Mouse (Mus musculus): ENCODE measurements at regions not wholly inside any gene's neighbourhood (a gene's known extent, or its start where the extent isn't known, plus 50 kb on each side); places are given as distances from the start of the nearest gene placed in this dataset.

- DNase-seq (ENCODE audit: low spot score), result no peak
These were observed 191.3 kb downstream of the Lrig3 start for GRCm38 (mm10) chr10:126157300-126157699.

GRCm38 (mm10) chr10:126165215-126165614, 199.2 kb downstream of the Lrig3 start:
- Histone ChIP-seq H3K9ac (ENCODE audit: low read length) (no peak overlapping the region), H3K36me3 (ENCODE audit: control insufficient read depth, insufficient read depth, low read length) (no peaks in the 10 kb centered on the region), H3K4me1 (ENCODE audit: control insufficient read depth, insufficient read depth, low read length) (peaks cover 5% of the 10 kb centered on the region; the same call in 1 of the 2 replicates), H3K9me3 (replicated peaks; ENCODE audit: control insufficient read depth, low read length) (no peaks in the 10 kb centered on the region), H3K27ac (ENCODE audit: low read depth, low read length) (no peak overlapping the region), H3K27me3 (replicated peaks; ENCODE audit: control insufficient read depth, insufficient read depth, low read length) (no peaks in the 10 kb centered on the region), H3K4me2 (ENCODE audit: low read length) (no peak overlapping the region), H3K4me3 (ENCODE audit: low read depth, low read length) (no peak overlapping the region)
- ATAC-seq (no peak), DNase-seq (ENCODE audit: low spot score) (no peak)
- WGBS, result 87% methylated on average over 5 of the region's 5 CpGs

More at GRCm38 (mm10) chr10:126157300-126157699, 191.3 kb downstream of the Lrig3 start:
- Histone ChIP-seq H3K27me3 (replicated peaks; ENCODE audit: control insufficient read depth, insufficient read depth, low read length) (no peaks in the 10 kb centered on the region), H3K36me3 (ENCODE audit: control insufficient read depth, insufficient read depth, low read length) (no peaks in the 10 kb centered on the region), H3K27ac (ENCODE audit: low read depth, low read length) (no peak overlapping the region), H3K4me1 (ENCODE audit: control insufficient read depth, insufficient read depth, low read length) (peaks cover 5% of the 10 kb centered on the region; the same call in 1 of the 2 replicates), H3K4me3 (ENCODE audit: low read depth, low read length) (no peak overlapping the region), H3K9ac (ENCODE audit: low read length) (no peak overlapping the region), H3K4me2 (ENCODE audit: low read length) (no peak overlapping the region), H3K9me3 (replicated peaks; ENCODE audit: control insufficient read depth, low read length) (no peaks in the 10 kb centered on the region)
- WGBS, result 84% methylated on average over 4 of the region's 4 CpGs
- ATAC-seq, result no peak

- Histone ChIP-seq H3K27ac (ENCODE audit: low read depth, low read length) (no peak overlapping the region), H3K4me2 (ENCODE audit: low read length) (no peak overlapping the region), H3K36me3 (ENCODE audit: control insufficient read depth, insufficient read depth, low read length) (no peaks in the 10 kb centered on the region), H3K4me3 (ENCODE audit: low read depth, low read length) (no peak overlapping the region), H3K9ac (ENCODE audit: low read length) (no peak overlapping the region), H3K9me3 (replicated peaks; ENCODE audit: control insufficient read depth, low read length) (no peaks in the 10 kb centered on the region), H3K27me3 (replicated peaks; ENCODE audit: control insufficient read depth, insufficient read depth, low read length) (no peaks in the 10 kb centered on the region), H3K4me1 (ENCODE audit: control insufficient read depth, insufficient read depth, low read length) (no peaks in the 10 kb centered on the region)
- DNase-seq (ENCODE audit: low spot score) (no peak), ATAC-seq (no peak)
- 92% methylated on average over 25 of the region's 25 CpGs for WGBS
These were observed 203.3 kb downstream of the Lrig3 start for GRCm38 (mm10) chr10:126169095-126169873.

- H3K4me2 ChIP-seq (ENCODE audit: low read length), result no peak overlapping the region
- no peaks in the 10 kb centered on the region for H3K36me3 ChIP-seq (ENCODE audit: control insufficient read depth, insufficient read depth, low read length)
- no peak overlapping the region for H3K27ac ChIP-seq (ENCODE audit: low read depth, low read length)
- no peaks in the 10 kb centered on the region for H3K27me3 ChIP-seq (replicated peaks; ENCODE audit: control insufficient read depth, insufficient read depth, low read length)
- H3K9me3 ChIP-seq (replicated peaks; ENCODE audit: control insufficient read depth, low read length), result no peaks in the 10 kb centered on the region
- DNase-seq (ENCODE audit: low spot score), result no peak
- H3K4me3 ChIP-seq (ENCODE audit: low read depth, low read length), result no peak overlapping the region
- no peaks in the 10 kb centered on the region for H3K4me1 ChIP-seq (ENCODE audit: control insufficient read depth, insufficient read depth, low read length)
- ATAC-seq, result no peak
- no peak overlapping the region for H3K9ac ChIP-seq (ENCODE audit: low read length)
- WGBS, result 68% methylated on average over 5 of the region's 5 CpGs
These were observed 203.9 kb downstream of the Lrig3 start for GRCm38 (mm10) chr10:126169874-126170163.

DNA sequence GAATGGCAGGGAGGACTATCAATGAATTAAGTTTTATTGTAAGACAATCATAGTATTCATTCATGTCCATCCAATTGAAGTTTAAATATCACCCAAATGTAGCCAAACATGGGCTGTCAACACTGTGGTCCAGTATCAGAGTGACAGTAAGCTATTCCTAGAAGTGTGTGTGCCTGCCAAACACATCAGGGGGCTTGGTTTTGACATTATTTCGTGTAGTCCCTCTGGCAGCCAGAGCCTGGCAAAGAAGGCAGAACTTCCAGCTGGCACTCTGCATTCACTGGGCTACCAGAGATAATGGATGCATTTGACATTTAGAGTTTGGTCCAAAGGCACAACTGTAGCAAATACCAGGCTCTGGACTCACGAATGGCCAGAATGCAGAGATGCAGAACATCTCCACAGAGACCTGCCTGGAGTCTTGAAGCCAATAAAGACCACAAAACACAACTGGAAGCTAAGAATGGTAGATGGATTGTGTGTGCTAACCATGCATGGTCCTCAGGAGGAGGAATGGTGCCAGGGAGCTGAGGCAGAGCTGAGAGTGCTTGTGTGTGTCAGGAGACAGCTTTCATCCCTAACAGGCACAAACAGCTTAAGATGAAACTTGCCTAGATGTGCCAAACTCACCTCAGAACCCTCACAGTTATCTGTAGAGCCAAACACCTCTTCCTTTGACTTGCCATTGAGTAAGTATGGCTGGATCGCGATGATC, 210.9 kb downstream of the Lrig3 start:
- Histone ChIP-seq H3K36me3 (ENCODE audit: control insufficient read depth, insufficient read depth, low read length) (no peaks in the 10 kb centered on the region), H3K27me3 (replicated peaks; ENCODE audit: control insufficient read depth, insufficient read depth, low read length) (no peaks in the 10 kb centered on the region), H3K9me3 (replicated peaks; ENCODE audit: control insufficient read depth, low read length) (no peaks in the 10 kb centered on the region), H3K4me3 (ENCODE audit: low read depth, low read length) (no peak overlapping the region), H3K4me2 (ENCODE audit: low read length) (no peak overlapping the region), H3K9ac (ENCODE audit: low read length) (no peak overlapping the region), H3K27ac (ENCODE audit: low read depth, low read length) (no peak overlapping the region), H3K4me1 (ENCODE audit: control insufficient read depth, insufficient read depth, low read length) (no peaks in the 10 kb centered on the region)
- WGBS, result 88% methylated on average over 4 of the region's 4 CpGs
- no peak for ATAC-seq
- no peak for DNase-seq (ENCODE audit: low spot score)

- H3K4me3 ChIP-seq (ENCODE audit: low read depth, low read length), result no peak overlapping the region
- no peaks in the 10 kb centered on the region for H3K4me1 ChIP-seq (ENCODE audit: control insufficient read depth, insufficient read depth, low read length)
- DNase-seq (ENCODE audit: low spot score), result no peak
- ATAC-seq, result no peak
- no peak overlapping the region for H3K27ac ChIP-seq (ENCODE audit: low read depth, low read length)
- H3K36me3 ChIP-seq (ENCODE audit: control insufficient read depth, insufficient read depth, low read length), result no peaks in the 10 kb centered on the region
- H3K9ac ChIP-seq (ENCODE audit: low read length), result no peak overlapping the region
- H3K4me2 ChIP-seq (ENCODE audit: low read length), result no peak overlapping the region
- H3K9me3 ChIP-seq (replicated peaks; ENCODE audit: control insufficient read depth, low read length), result no peaks in the 10 kb centered on the region; the same call in 1 of the 2 replicates
- WGBS, result 84% methylated on average over 2 of the region's 2 CpGs
- H3K27me3 ChIP-seq (replicated peaks; ENCODE audit: control insufficient read depth, insufficient read depth, low read length), result no peaks in the 10 kb centered on the region
These were observed 216.4 kb downstream of the Lrig3 start for GRCm38 (mm10) chr10:126182386-126182785.

DNA sequence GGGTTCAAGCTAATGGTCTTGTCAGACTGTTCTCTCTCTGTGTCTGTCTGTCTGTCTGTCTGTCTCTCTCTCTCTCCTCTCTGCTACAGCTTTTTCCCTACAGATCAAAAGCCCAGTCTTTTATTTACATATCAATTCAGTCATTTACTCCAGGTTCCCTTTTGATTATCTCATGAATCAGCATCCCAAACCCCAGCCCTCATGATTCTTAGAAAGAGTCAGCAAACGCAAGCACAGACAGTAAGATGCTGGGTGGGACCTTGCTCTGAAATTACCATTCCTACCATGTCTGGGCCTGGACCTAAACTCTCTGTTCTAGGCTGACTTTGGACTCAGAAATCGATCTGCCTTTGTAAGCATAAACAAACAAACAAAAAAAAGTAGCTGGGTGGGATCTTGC, 218.0 kb downstream of the Lrig3 start:
- DNase-seq (ENCODE audit: low spot score), result no peak
- ATAC-seq, result no peak
- Histone ChIP-seq H3K4me2 (ENCODE audit: low read length) (no peak overlapping the region), H3K36me3 (ENCODE audit: control insufficient read depth, insufficient read depth, low read length) (no peaks in the 10 kb centered on the region), H3K9me3 (replicated peaks; ENCODE audit: control insufficient read depth, low read length) (no peaks in the 10 kb centered on the region; the same call in 1 of the 2 replicates), H3K4me3 (ENCODE audit: low read depth, low read length) (no peak overlapping the region), H3K4me1 (ENCODE audit: control insufficient read depth, insufficient read depth, low read length) (no peaks in the 10 kb centered on the region), H3K27me3 (replicated peaks; ENCODE audit: control insufficient read depth, insufficient read depth, low read length) (no peaks in the 10 kb centered on the region), H3K27ac (ENCODE audit: low read depth, low read length) (no peak overlapping the region), H3K9ac (ENCODE audit: low read length) (no peak overlapping the region)
- WGBS, result 78% methylated on average over 2 of the region's 2 CpGs

GRCm38 (mm10) chr10:126185410-126185809, 219.4 kb downstream of the Lrig3 start:
- H3K36me3 ChIP-seq (ENCODE audit: control insufficient read depth, insufficient read depth, low read length), result no peaks in the 10 kb centered on the region
- H3K27me3 ChIP-seq (replicated peaks; ENCODE audit: control insufficient read depth, insufficient read depth, low read length), result no peaks in the 10 kb centered on the region
- H3K27ac ChIP-seq (ENCODE audit: low read depth, low read length), result no peak overlapping the region
- ATAC-seq (no peak), DNase-seq (ENCODE audit: low spot score) (no peak)
- no peak overlapping the region for H3K9ac ChIP-seq (ENCODE audit: low read length)
- H3K4me3 ChIP-seq (ENCODE audit: low read depth, low read length), result no peak overlapping the region
- H3K4me1 ChIP-seq (ENCODE audit: control insufficient read depth, insufficient read depth, low read length), result no peaks in the 10 kb centered on the region
- WGBS, result 83% methylated on average over 5 of the region's 5 CpGs
- H3K4me2 ChIP-seq (ENCODE audit: low read length), result no peak overlapping the region
- no peaks in the 10 kb centered on the region; the same call in 1 of the 2 replicates for H3K9me3 ChIP-seq (replicated peaks; ENCODE audit: control insufficient read depth, low read length)

- no peaks in the 10 kb centered on the region for H3K36me3 ChIP-seq (ENCODE audit: control insufficient read depth, insufficient read depth, low read length)
- no peak overlapping the region for H3K4me3 ChIP-seq (ENCODE audit: low read depth, low read length)
- H3K9ac ChIP-seq (ENCODE audit: low read length), result no peak overlapping the region
- no peaks in the 10 kb centered on the region for H3K27me3 ChIP-seq (replicated peaks; ENCODE audit: control insufficient read depth, insufficient read depth, low read length)
- H3K4me1 ChIP-seq (ENCODE audit: control insufficient read depth, insufficient read depth, low read length), result no peaks in the 10 kb centered on the region
- no peak for DNase-seq (ENCODE audit: low spot score)
- no peaks in the 10 kb centered on the region; the same call in 1 of the 2 replicates for H3K9me3 ChIP-seq (replicated peaks; ENCODE audit: control insufficient read depth, low read length)
- no peak overlapping the region for H3K27ac ChIP-seq (ENCODE audit: low read depth, low read length)
- no peak overlapping the region for H3K4me2 ChIP-seq (ENCODE audit: low read length)
- ATAC-seq, result no peak
- 88% methylated on average over 10 of the region's 10 CpGs for WGBS
These were observed 220.1 kb downstream of the Lrig3 start for GRCm38 (mm10) chr10:126186086-126186485.

All from forebrain, embryonic 14.5 days (tissue).